Mouse (Mus musculus) layer of hippocampus, postnatal 36 days (tissue): Measurements from ENCODE around the gene E130114P18Rik. TPM values are rescaled to one million over a fixed set of nuclear protein-coding genes. Genes with fewer than 3 reads are reported as not detected.

Source experiments
- DNase-seq, 2 experiments: peaks; one replicate each; pipeline ENCODE4 v3.0.0; 2022
- total RNA-seq, 2 experiments: library from RNA; stranded (reverse); gene quantifications; 2 replicates each; pipeline ENCODE4 v1.2.3; 2021

E130114P18Rik gene
- total RNA-seq, 2 experiments from 2014 or later = 7.5 to 8.6 TPM

GRCm38 (mm10) chr4:97751030-97751482 is 26.8 kb downstream of the E130114P18Rik start:
- peak; percentile 83 to 84 for DNase-seq

GRCm38 (mm10) chr4:97750401-97750800 is 27.5 kb downstream of the E130114P18Rik start:
- no peak for DNase-seq

GRCm38 (mm10) chr4:97746106-97746900 is 31.6 kb downstream of the E130114P18Rik start:
- no peak for DNase-seq

GRCm38 (mm10) chr4:97745296-97746105 is 32.4 kb downstream of the E130114P18Rik start:
- DNase-seq = peak; percentile 75 to 77

- DNase-seq = no peak
Observed at GRCm38 (mm10) chr4:97743932-97744331, 33.9 kb downstream of the E130114P18Rik start.

GRCm38 (mm10) chr4:97733392-97733791 is 44.5 kb downstream of the E130114P18Rik start:
- no peak for DNase-seq

- DNase-seq = no peak
Observed at GRCm38 (mm10) chr4:97730416-97730815, 47.5 kb downstream of the E130114P18Rik start.

- DNase-seq = no peak
Observed at GRCm38 (mm10) chr4:97729999-97730398, 47.9 kb downstream of the E130114P18Rik start.

GRCm38 (mm10) chr4:97728520-97728919 is 49.4 kb downstream of the E130114P18Rik start:
- DNase-seq = no peak

GRCm38 (mm10) chr4:97723374-97723773 is 54.5 kb downstream of the E130114P18Rik start:
- no peak for DNase-seq

- no peak for DNase-seq
Observed at GRCm38 (mm10) chr4:97722666-97723065, 55.2 kb downstream of the E130114P18Rik start.

- no peak for DNase-seq
Observed at GRCm38 (mm10) chr4:97714616-97715015, 63.3 kb downstream of the E130114P18Rik start.

GRCm38 (mm10) chr4:97714101-97714615 is 63.7 kb downstream of the E130114P18Rik start:
- no peak for DNase-seq

- DNase-seq = no peak
Observed at GRCm38 (mm10) chr4:97712547-97712946, 65.3 kb downstream of the E130114P18Rik start.

- DNase-seq = no peak
Observed at GRCm38 (mm10) chr4:97710048-97710765, 67.7 kb downstream of the E130114P18Rik start.

GRCm38 (mm10) chr4:97707373-97708152 is 70.3 kb downstream of the E130114P18Rik start:
- DNase-seq = no peak

- no peak for DNase-seq
Observed at GRCm38 (mm10) chr4:97696684-97697615, 80.9 kb downstream of the E130114P18Rik start.

GRCm38 (mm10) chr4:97695414-97696040 is 82.4 kb downstream of the E130114P18Rik start:
- DNase-seq = no peak

- DNase-seq = no peak
Observed at GRCm38 (mm10) chr4:97693931-97694330, 83.9 kb downstream of the E130114P18Rik start.

GRCm38 (mm10) chr4:97693054-97693453 is 84.8 kb downstream of the E130114P18Rik start:
- no peak for DNase-seq
